Mouse (Mus musculus) heart, embryonic 14.5 days (tissue): Measurements from ENCODE around the gene Atp6v0c. TPM values are rescaled to one million over a fixed set of nuclear protein-coding genes. Genes with fewer than 3 reads are reported as not detected.
"Not testable (repeated sequence)": the region's sequence is repeated elsewhere in the genome, so short reads cannot be mapped to it uniquely, and the experiment has no call there.

ENCODE experiments used
- ATAC-seq: fragments of 200-750 bp; cut with Nextera tagmentation; 2 replicates; pipeline ENCODE4 v1.8.0; 2017; ENCODE audit warnings: low read depth, moderate TSS enrichment; ENCODE audit not compliant: insufficient number of reproducible peaks, insufficient read depth, low FRiP score
- H3K27ac ChIP-seq, 2 experiments: fragments of 200-500 bp in 1 of 2; fragments of 300-500 bp in 1 of 2; sonication (generic) in 1 of 2; replicated peaks in 1 of 2; 2 replicates each; pipeline ENCODE4 v1.5.1; 2012 to 2014; ENCODE audit warnings: low read depth in 2 of 2, low read length in 2 of 2, control low read depth in 1 of 2, mild to moderate bottlenecking in 1 of 2, mixed read lengths in 1 of 2; ENCODE audit not compliant: control insufficient read depth in 1 of 2, insufficient read depth in 1 of 2
- H3K27me3 ChIP-seq: fragments of 300-500 bp; sonication (generic); 2 replicates; pipeline ENCODE4 v1.6.1; 2014; ENCODE audit warnings: mild to moderate bottlenecking, low read length, control low read depth; ENCODE audit not compliant: control insufficient read depth, insufficient read depth
- H3K36me3 ChIP-seq: fragments of 300-500 bp; sonication (generic); 2 replicates; pipeline ENCODE4 v1.6.1; 2014; ENCODE audit warnings: mild to moderate bottlenecking, control low read depth, low read length, mixed read lengths; ENCODE audit not compliant: control insufficient read depth, insufficient read depth
- H3K4me1 ChIP-seq, 2 experiments: fragments of 200-500 bp in 1 of 2; fragments of 300-500 bp in 1 of 2; sonication (generic) in 1 of 2; 2 replicates each; pipeline ENCODE4 v1.6.1; 2012 to 2014; ENCODE audit warnings: low read length in 2 of 2, control low read depth in 1 of 2, mixed read lengths in 1 of 2; ENCODE audit not compliant: control insufficient read depth in 2 of 2, insufficient read depth in 2 of 2
- H3K4me2 ChIP-seq: fragments of 300-500 bp; sonication (generic); 2 replicates; pipeline ENCODE4 v1.6.1; 2014; ENCODE audit warnings: mild to moderate bottlenecking, low read length
- H3K4me3 ChIP-seq, 2 experiments: fragments of 200-500 bp in 1 of 2; fragments of 300-500 bp in 1 of 2; sonication (generic) in 1 of 2; 2 replicates each; pipeline ENCODE4 v1.5.1; 2012 to 2014; ENCODE audit warnings: low read length in 2 of 2, mild to moderate bottlenecking in 2 of 2, control low read depth in 1 of 2, low read depth in 1 of 2, moderate library complexity in 1 of 2; ENCODE audit not compliant: control insufficient read depth in 1 of 2, insufficient read depth in 1 of 2
- H3K9ac ChIP-seq: fragments of 300-500 bp; sonication (generic); 2 replicates; pipeline ENCODE4 v1.6.1; 2014; ENCODE audit warnings: mild to moderate bottlenecking, low read length
- H3K9me3 ChIP-seq: fragments of 300-500 bp; sonication (generic); 2 replicates; pipeline ENCODE4 v1.6.1; 2016; ENCODE audit warnings: low read length, control low read depth; ENCODE audit not compliant: control insufficient read depth
- WGBS: fragments of 180-500 bp; shearing (Covaris S2); extraction: QIAGEN DNeasy Blood & Tissue Kit; methylation state at CpG from one replicate; pipeline ENCODE4 v1.1.7; 2014; 5-methylcytosine and 5-hydroxymethylcytosine counted together
- polyA plus RNA-seq: library from polyadenylated mRNA; unstranded; fragments of >200 nt; fragmentation: Nextera tagmentation; extraction: Ambion mirVana; gene quantifications from 2 replicates; pipeline ENCODE4 v1.2.1, GENCODE M21; 2014

The Atp6v0c gene
- polyA plus RNA-seq, 1 experiment from 2014 or later = 616 TPM

DNA sequence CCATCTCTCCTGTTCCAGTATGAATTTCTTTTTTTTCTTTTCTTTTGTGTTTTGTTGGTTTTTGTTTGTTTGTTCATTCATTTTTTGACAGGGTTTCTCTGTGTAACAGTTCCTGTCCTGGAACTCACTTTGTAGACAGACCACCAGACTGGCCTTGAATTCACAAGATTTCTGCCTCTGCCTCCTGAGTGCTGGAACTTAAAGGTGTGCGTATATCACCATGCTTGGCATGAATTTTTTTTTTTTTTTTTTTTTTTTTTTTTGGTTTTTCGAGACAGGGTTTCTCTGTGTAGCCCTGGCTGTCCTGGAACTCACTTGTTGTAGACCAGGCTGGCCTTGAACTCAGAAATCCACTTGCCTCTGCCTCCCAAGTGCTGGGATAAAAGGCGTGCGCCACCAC is 40.3 kb downstream of the Atp6v0c start:
- not testable (repeated sequence) for H3K4me2 ChIP-seq, H3K9ac ChIP-seq, H3K9me3 ChIP-seq, ATAC-seq, H3K4me3 ChIP-seq, H3K27me3 ChIP-seq, H3K36me3 ChIP-seq, H3K27ac ChIP-seq, H3K4me1 ChIP-seq
- WGBS = 88% methylated on average over 4 of the region's 4 CpGs

GRCm38 (mm10) chr17:24127592-24127991 is 41.9 kb downstream of the Atp6v0c start:
- Histone ChIP-seq H3K27ac (no peak overlapping the region), H3K36me3 (no peaks in the 10 kb centered on the region), H3K27me3 (no peaks in the 10 kb centered on the region), H3K4me1 (0 out of 4 replicates have a peak, but pooled peaks cover 0 to 4% of the 10 kb centered on the region in 2 experiments), H3K9me3 (no peaks in the 10 kb centered on the region), H3K4me2 (no peak overlapping the region), H3K4me3 (no peak overlapping the region), H3K9ac (no peak overlapping the region)
- WGBS = 78% methylated on average over 1 of the region's 1 CpGs
- no peak for ATAC-seq

- H3K4me2 ChIP-seq = no peak overlapping the region
- no peak overlapping the region for H3K27ac ChIP-seq
- no peaks in the 10 kb centered on the region for H3K27me3 ChIP-seq
- H3K4me3 ChIP-seq = no peak overlapping the region
- no peaks in the 10 kb centered on the region for H3K9me3 ChIP-seq
- H3K4me1 ChIP-seq = 0 out of 4 replicates have a peak, but pooled peaks cover 0 to 4% of the 10 kb centered on the region in 2 experiments
- no peaks in the 10 kb centered on the region for H3K36me3 ChIP-seq
- 83% methylated on average over 3 of the region's 3 CpGs for WGBS
- H3K9ac ChIP-seq = no peak overlapping the region
- ATAC-seq = no peak
Observed at GRCm38 (mm10) chr17:24126801-24127200, 42.7 kb downstream of the Atp6v0c start.

GRCm38 (mm10) chr17:24119446-24119845 is 50.1 kb downstream of the Atp6v0c start:
- Histone ChIP-seq H3K36me3 (no peaks in the 10 kb centered on the region), H3K4me2 (no peak overlapping the region), H3K27ac (no peak overlapping the region), H3K9me3 (no peaks in the 10 kb centered on the region), H3K27me3 (no peaks in the 10 kb centered on the region), H3K4me3 (no peak overlapping the region), H3K4me1 (peaks cover 0 to 6% of the 10 kb centered on the region in 2 experiments; a peak in 1 of 4 replicates), H3K9ac (no peak overlapping the region)
- ATAC-seq = no peak
- WGBS = 73% methylated on average over 3 of the region's 3 CpGs

Other genes with a start within 250 kb of the Atp6v0c start
- gene Sbp, start 228.0 kb downstream of the Atp6v0c start, polyA plus RNA-seq = not detected in 2 replicates
- gene Sbpl, start 214.4 kb downstream of the Atp6v0c start, polyA plus RNA-seq = not detected in 2 replicates
- gene Prss30, start 189.1 kb downstream of the Atp6v0c start, polyA plus RNA-seq = 0.26 TPM in 1 of 2 replicates, not detected in the other
- not detected in 2 replicates for gene Prss22, start 171.6 kb downstream of the Atp6v0c start, polyA plus RNA-seq
- gene Prss27, start 131.6 kb downstream of the Atp6v0c start, polyA plus RNA-seq = not detected in 2 replicates
- 28.8 and 35.4 TPM in 2 replicates for gene Kctd5, start 96.2 kb downstream of the Atp6v0c start, polyA plus RNA-seq
- gene Pdpk1, start 18.8 kb downstream of the Atp6v0c start, polyA plus RNA-seq = 44.5 and 45.6 TPM in 2 replicates
- 23.6 and 26.0 TPM in 2 replicates for gene Amdhd2, start 5.9 kb downstream of the Atp6v0c start, polyA plus RNA-seq
- gene Tbc1d24, start 35.9 kb upstream of the Atp6v0c start, polyA plus RNA-seq = 4.3 and 4.5 TPM in 2 replicates
- gene Ntn3, start 39.8 kb upstream of the Atp6v0c start, polyA plus RNA-seq = 1.3 and 1.6 TPM in 2 replicates
- 5.2 and 5.4 TPM in 2 replicates for gene Tedc2, start 51.1 kb upstream of the Atp6v0c start, polyA plus RNA-seq
- gene Ccnf, start 81.8 kb upstream of the Atp6v0c start, polyA plus RNA-seq = 27.8 and 29.1 TPM in 2 replicates
- 0.07 TPM in 1 of 2 replicates, not detected in the other for gene Abca17, start 181.4 kb upstream of the Atp6v0c start, polyA plus RNA-seq
- gene Abca3, start 182.2 kb upstream of the Atp6v0c start, polyA plus RNA-seq = 8.5 and 8.6 TPM in 2 replicates
- 196 and 203 TPM in 2 replicates for gene Rnps1, start 244.9 kb upstream of the Atp6v0c start, polyA plus RNA-seq